Mouse (Mus musculus): ENCODE results near the gene Shb.

Gene Shb

DNA sequence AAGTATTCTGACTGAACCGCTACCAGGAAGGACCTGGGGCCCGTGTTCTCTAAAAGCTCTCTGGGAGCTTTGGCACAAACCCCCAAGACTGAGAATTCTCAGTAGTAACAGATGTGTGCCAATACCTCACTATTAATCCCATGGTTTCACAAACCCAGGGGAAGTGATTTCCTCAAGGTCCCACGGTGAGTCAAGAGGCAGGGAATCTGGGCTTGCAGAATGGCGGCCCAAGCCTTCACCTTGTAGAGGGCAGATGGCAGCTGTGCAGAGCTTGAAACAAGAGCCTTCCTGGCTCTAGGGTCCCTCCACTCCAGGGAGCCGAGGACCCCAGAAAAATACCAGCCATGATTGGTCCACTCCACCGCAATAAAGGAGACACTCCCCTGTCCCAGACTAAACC, 28.9 kb downstream of the Shb start:
- DNase-seq: no peak

- peak; percentile 55 to 75 for DNase-seq
Observed at GRCm38 (mm10) chr4:45502002-45502401, 30.3 kb downstream of the Shb start.

- DNase-seq: no peak
Observed at GRCm38 (mm10) chr4:45500381-45500780, 31.9 kb downstream of the Shb start.

DNA sequence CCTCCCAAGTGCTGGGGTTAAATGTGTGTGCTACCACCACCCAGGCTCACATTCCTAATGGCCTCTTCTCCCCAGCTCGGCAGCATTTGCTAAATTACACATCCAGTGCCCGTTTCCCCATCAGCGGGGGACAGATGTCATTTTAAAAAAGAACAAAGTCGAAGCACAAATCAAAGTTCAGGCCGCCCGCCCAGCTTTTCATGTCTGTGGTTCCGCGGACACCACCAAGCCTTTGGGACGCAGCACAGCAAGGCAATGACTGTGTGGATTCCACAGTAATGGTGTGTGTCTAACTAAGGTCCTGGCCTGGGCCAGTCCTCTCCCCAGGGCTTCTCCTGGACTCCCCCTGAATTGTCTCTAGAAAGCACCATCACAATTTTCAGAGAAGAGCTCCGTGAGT, 32.7 kb downstream of the Shb start:
- no peak for DNase-seq

DNA sequence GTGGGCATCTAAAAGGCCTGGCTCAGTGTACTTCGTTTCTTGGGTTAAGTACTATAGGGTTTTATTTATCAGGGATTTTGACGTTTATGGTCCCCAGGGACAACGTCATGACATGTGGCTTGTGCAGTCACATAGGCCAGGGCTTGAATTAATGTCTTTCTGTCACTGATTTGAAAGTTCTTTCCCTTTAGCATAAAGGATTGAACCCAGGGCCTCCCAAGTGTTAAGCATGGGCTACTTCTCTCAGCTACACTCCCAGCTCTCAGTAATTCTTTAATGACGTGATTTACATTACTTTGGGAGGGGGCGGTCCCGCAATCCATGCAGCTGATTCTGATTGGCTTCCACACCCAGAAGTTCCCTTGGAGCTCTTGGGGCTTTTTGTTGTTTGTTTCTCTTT, 33.2 kb downstream of the Shb start:
- no peak for DNase-seq

DNA sequence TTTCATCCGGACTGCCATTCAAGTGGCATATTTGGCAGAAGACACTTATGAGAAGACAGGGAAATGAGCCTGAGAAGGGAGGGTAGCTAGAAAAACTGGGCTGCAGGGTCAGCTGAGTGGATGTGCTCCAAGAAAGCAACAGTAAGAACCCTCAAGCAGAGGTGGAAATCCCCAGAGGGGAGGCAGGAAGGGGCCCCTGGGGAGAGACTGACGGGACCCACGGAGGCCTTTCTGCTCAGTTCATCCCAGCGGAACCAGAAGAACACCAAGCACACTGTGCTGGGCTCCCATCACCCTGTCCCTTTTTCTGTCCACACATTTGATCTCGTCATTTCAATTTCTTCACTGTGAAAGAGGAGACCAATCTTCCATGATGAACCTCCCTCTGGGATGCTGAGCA, 33.9 kb downstream of the Shb start:
- DNase-seq: peak in 1 of 2 experiments; percentile 8

DNA sequence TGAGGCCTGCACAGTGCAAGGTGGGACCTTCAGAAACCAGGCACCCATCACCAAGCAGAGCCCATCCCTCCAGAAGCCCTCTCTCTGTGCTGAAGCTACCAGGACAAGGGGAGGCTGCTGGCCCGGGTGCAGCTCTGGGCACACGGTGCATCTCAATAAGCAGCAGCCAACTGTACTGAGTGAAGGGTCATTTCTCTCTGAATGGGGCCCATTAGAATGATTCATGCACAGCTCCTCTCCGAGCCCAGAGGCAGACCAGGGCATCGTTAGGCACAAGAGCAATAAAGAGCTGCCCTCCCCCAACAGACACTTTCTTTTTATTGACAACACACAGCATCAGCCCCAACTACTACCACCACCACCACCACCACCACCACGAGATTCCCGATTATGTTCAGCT, 35.0 kb downstream of the Shb start:
- no peak for DNase-seq

DNA sequence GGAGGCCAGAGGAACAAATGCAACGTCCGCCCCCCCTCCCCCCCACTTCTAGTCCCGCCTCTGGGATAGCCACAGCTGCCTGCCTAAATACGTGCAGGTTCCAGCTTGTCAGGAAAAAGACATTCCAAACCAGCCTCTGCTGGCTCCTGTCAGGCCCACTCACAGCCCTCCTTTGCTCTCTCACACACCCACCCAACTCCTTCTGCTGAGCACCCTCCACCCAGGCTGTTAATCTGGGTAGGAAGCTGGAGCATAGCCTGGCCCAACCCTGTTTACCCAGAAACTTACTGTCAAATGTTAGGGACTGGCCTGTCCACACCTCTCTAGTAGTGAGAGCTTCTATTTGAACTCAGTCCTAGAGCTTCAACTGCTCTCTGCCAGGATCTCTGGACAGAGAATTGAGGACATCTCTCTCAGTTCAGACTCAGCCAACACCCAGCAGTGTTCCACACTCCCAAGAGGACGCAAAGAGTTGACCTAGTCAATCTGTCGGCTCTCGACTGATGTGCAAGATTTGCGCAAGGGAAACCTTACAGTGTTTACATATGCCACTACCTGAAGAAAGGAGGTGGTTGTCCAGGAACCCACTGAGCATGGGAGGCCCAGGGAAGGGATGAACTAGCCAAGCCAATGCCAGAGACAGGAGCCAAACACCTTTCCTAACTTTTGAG, 36.6 kb downstream of the Shb start:
- DNase-seq: no peak

DNA sequence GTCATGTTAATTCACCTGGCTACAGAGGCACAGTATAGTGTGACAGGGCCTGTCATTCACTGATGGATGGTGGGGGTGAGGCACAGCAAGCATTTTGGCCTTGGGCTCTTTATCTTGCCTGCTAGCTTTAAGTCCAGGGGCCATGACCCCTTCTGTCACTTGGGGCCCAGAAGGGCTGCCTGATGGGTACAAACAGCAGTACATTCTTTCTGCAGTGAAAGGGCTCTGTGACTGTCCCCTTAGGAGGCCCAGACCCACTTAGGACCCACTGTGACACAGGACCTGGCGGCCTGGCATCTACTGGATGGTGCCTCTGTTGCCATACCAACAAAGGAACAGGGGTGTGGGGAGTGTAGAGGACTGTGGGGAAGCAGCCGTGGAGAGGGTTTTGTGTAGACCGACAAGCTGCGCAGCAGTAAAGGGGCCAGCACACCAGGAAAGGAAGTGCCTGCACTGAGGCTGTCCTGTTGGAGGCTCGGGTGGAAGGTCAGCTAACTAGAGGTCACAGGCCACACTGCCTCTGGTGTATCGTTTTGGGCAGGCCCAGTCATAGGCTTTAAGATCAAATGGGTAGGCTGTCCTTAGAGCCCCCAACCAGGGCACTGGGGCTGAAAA, 38.4 kb downstream of the Shb start:
- DNase-seq: no peak

GRCm38 (mm10) chr4:45493118-45493517, 39.2 kb downstream of the Shb start:
- DNase-seq: no peak

DNA sequence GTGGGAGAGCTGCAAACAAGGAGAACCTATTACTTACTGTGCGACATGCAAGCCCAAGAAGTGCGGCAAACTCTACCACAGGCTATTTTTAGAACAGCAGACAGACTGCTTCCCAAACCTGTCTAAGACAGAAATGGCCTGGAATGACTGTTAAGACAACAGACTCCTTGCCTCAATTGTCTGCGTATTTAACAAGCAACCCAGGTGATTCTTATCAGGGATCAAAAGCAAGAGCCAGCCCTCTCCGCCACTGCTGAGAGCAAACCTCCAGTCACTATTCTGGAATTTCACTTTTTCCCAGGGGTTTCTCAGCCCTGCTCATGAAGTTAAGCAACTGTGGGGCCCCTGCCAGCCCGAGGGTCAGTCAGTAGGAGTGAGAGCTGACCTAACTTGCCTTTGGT, 39.6 kb downstream of the Shb start:
- no peak for DNase-seq

DNA sequence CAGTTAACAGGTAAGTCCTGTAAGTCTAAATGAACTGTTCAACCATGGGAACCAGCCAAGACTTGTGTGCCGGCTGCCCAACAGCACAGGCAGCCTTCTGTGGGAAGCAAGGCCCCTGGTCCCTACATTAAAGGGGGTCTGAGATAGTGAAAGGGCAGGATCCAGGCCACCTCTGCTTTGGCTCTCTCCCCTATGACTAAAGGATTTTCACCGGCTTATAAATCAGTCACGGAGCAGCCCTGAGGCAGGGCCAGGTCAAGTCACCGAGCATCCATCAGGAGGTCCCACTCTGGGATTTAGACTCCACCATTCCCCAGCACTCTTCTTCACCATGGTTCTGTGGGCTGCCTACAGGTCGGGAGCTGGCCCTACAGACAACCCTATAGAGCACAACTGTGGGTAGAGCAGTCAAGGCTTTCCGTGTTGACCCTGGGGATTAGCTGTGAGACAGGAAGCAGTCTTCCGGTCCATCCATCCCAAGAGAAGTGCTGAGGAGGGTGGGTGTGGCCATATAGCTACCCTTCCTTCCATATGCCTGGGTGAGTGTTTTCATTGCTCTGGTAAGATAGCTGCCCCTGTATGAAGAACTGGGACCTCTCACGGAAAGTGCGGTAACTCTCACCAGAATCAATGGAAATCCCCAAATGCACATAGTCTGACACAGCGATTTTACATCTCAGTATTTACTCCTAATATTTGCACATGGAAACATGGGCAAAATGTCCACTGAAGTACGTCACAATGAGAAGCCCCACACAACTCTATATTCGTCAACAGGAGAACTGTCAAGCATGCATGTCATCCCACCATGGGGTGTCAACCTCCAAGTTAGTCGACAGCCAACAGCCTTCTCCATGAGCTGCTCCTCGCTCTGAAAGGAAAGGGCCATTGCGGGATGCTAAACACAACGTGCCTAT, 40.3 kb downstream of the Shb start:
- peak in 1 of 2 experiments; percentile 57 for DNase-seq

DNA sequence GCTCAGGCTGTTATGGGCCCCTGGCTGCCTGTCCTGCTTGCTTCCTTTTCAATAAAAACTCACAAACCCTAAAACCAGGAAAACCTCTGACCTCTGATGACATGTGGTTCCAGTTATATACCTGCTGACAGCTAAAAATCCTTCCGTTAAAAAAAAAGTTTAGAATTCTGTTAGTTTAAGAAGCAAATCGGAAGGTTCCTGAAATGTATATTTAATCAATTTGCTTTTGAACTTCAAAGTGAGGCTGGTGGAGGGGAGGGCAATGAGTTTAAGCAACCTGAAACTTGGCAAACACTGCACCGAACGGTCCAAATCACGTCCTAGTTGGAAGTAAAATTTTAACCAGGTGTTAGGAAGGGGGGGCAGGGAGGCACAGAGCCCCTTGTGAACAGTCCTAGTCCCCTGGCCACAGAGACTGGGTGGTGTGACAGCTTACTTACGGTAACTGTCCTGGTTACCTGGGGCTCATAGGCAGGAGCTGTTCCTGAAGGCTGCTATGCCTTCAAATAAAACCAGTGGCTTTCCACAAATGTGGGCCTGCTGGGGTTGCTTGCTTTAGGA, 41.1 kb downstream of the Shb start:
- peak; percentile 78 to 87 for DNase-seq

DNA sequence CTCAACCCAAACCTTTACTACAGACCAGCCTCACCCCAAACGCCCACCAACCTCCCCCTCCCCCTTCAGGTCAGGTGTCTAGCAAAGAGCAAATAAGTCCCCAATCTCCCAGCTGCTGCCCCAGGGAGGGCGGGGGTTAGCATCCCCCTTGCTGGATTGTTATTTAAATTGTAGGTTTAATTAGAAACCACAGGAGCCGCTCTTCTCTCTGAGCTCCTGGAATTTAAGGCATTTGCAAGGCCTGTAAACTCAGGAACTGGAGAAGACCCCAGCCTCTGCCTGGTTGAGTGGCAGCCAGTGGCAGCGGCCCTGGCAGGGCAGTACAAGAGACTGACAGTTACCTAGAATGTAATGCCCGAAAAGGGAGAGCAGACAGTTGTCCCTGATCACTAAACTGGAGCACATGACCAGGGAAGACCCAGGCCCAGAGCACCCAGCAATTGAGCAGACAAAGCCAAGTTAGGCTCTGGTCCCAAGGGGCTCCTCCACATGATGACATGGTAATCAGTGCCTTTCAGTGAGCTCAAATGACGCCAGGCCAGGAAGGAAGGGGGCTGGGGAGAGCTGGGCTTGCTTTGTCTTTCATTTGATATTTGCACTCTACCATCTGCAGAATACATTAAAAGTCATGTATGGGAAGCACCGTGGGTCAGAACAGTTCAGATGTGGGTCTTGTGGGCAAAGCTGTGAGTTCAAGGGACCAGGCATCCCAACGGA, 42.1 kb downstream of the Shb start:
- DNase-seq: no peak

- peak; percentile 77 to 79 for DNase-seq
Observed at GRCm38 (mm10) chr4:45489141-45490035, 42.9 kb downstream of the Shb start.

DNA sequence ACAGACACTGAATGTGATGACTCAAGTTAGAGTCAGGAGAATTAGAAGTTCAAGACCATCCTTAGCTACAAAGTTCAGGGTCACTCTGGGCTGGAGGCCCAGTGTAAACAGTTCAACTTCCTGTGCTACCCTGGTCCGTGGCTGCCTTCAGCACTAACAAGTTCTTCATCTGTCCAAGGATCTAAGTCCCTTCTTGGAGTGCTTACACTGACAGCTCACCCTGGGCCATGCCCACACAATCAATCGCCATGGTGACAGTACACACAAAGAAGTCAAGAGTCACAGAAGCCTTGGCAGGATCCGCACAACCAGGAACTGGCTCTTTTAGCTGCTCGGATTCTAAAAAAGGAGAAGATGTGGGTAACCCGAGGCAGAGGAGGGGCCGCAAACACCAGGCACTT, 44.6 kb downstream of the Shb start:
- peak; percentile 70 to 80 for DNase-seq

GRCm38 (mm10) chr4:45485024-45485423, 47.2 kb downstream of the Shb start:
- DNase-seq: peak in 1 of 2 experiments; percentile 62

DNA sequence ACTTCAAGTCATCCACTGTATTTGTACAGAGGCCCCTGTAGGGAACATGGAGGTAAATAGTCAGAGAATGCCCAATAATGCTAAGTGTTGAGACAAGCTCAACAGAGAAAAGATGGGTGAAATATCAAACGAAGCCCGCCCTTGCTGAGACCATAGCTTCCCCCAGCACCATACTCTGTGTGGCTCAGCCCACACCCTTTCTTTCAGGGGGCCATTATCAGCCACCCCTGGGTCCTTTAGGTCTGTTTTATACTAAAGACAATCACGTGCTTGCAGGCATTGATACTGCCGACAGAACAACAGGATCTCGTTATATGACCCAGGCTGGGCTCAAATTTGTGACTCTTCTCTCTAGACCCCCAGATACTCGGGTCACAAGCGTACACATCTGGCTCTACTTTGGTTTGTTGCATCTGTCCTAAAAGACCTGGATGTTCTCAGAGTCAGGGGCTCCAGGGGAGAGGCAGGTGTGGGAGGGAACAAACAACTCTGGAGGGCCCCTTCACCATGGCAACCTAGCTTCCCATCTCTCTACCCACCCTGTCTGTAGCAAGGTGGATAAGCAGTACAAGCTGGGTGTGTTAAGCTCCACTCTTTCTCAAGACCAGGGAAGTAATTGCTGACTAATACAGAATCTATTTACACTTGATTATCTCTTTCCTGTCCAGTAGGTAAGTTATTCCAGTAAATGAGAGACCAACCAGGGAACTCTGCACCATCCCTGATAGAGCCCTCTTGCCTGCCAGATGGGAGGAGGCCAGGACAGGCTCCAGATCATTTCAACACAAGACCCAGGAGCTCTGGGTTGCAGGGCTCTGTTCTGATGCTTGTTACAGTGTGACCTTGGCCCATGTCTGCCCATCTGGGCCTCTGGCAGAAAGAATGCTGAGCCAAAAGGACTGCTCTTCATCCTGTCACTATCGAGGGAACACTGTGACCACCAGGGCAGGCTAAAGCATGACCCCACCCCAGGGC, 48.7 kb downstream of the Shb start:
- DNase-seq: no peak

GRCm38 (mm10) chr4:45482271-45482670, 50.0 kb downstream of the Shb start:
- DNase-seq: no peak

- no peak for DNase-seq
Observed at GRCm38 (mm10) chr4:45481431-45481830, 50.8 kb downstream of the Shb start.
